Mouse (Mus musculus) adipocyte (in vitro differentiated cells): ENCODE data around the gene Clstn2.

Source experiments
- DNase-seq: peaks from one replicate; pipeline ENCODE4 v3.0.0-alpha.2; 2016; ENCODE audit warnings: low spot score

Gene Clstn2

DNA sequence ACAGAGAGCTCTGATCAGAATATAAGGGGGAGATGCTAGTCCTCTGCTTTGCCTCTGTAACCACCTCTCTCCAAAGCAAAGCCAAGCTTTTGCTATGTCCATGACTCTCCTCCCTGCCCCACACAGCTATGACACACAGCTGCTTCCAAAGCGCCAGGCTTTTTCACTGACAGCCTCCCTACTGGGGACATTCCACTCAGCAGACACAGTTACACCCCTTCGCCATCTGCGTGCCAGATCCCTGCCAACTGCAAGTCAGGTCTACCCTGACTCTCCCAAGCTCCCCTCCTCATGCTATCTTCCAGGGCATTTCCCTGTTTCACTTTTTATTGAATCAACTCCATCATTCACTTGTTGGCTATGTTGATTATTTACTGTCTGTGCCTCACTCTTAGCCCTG lies 259.1 kb downstream of the Clstn2 start:
- DNase-seq = no peak

DNA sequence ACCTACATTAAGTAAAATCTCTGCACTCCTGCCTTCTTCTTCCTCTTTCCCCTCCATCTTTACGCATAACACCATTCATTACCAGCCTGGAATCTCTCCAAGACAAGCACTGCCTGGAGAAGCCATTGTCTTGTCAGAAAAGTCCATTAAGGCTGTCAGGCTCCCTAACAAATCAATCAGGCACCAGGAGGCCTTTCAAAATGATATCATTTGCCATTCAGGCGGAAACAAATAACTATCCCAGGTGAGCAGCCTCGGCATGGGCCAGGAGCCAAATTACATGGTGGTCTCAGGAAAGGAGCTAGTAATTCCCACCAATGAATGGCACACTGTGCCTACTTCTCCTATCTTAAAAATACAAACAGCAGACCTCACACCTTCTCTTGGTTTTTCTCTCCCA lies 260.6 kb downstream of the Clstn2 start:
- no peak for DNase-seq

DNA sequence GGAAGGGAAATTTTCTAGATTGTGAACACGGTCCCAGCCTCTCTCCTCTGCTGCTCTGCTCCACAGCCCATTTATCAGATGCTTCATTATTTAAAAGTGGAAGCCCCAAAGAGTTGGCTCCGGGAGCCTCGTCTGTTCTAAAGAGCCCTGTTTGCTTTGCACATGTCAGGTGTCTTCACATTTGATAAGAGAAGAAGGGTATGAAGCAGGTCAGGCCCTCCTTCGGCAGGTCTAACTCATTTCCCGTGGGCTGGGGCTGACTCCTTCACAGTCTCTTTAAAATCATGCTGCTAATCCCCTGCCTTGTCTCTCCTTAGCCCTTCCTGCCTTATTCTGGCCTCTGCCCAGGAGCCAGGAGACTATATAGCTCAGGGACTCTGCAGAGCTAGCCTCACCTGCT lies 263.6 kb downstream of the Clstn2 start:
- DNase-seq = no peak

DNA sequence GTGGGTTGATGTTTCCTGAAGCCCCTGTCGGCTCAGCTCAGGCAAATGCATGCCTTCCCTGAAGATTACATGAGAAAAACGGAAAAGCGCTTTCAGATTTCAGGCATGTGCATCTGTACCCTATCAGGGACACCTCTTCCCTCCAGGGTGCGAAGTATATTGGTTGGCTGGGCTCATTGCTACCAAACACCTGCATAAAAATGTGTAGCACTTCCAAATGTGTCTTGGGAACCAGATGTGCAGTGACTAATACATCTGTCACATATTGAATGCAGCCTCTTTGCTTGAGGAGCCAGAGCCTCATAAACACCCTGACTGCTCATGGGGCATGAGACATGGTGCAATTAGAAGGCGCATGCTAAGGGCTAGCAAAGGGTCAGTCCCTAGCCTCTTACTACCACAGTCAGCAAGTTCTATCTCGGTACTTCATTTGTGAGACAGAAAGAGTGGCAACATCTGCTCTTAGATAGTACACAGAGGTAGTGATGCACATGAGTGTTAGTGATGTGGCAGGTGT lies 267.7 kb downstream of the Clstn2 start:
- DNase-seq = no peak

DNA sequence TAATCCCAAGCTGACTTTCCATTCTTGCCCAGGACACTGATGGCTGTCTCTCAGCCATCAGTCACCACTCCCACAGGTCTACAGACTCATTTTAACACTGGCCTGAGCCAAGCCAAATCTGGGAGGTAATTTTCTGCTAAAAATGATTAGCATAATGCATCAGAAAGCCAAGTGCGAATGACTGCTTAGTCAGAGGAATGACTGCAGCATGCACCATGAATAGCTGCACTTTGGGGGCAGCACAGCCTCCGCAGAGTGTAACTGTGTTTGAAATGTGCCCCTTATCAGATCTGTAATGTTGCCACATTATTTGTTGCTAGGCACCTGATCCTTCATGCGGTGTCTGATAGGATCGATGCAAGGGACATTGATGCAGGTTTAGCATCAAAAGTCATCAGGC lies 269.9 kb downstream of the Clstn2 start:
- DNase-seq = no peak

DNA sequence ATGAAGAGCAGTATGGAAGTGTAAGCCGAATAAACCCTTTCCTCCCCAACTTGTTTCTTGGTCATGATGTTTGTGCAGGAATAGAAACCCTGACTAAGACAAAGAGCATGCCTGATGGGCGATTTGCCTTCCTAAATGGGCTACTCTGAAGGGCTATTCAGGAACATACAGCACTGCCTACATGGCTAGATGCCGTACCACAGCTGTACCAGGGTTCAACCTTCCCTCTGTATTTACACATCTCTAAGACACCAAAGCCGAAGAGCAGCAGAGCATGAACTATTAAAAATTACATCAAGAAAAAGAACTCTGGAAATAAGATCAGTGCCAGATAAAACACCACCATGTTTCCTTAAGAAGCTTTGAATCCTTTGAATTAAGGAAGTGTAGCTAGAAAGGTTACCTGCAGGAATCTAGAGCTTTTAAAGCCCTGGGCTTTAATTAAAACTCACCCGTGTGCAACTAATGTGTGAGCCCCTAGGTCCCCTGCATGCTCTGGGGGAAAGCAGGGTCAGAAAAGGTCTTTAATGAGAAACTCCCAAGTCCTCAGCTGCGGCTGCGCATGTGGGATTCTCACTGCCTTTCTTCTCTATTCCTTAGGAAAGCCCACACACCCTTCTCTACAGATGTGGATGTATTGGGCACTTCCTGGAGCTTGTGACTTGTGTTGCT lies 277.2 kb downstream of the Clstn2 start:
- DNase-seq = no peak

DNA sequence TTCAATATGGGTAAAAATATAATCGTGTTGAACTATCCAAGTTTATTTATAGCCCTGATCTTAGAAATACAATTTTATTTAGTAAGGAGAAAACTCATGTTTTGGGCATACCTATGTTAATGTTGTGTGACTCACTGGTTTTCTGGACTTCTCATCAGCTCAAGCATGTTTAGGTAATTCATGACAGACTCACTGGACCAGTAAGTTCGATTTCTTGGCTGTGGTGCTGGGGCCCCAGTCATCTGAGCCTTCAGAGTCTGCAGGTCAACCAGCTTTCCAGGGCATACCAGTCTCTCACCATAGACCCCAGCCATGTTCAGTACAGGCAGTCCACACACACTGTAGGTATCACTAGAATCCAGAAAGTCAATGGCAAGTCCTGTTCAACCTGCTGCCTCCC lies 279.3 kb downstream of the Clstn2 start:
- DNase-seq = no peak

DNA sequence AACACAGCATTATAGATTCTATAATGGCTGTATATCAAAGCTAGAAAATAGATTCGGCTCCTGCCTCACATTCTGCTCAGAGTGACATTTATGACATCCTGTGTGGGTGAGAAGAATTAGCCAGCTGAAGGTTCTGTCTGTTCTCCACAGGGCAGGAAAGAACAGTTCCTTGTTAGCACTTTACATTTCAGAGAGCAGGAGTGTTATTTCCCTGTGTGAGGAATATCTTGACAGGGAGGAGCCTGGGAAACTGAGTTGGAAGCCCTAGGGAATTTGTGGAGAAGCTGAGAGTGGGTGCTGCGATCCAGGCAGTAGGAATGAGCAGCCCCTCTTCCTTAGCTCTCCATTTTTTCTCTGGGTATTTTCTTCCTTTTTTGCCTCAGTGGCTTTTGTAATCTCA lies 286.4 kb downstream of the Clstn2 start:
- no peak for DNase-seq

DNA sequence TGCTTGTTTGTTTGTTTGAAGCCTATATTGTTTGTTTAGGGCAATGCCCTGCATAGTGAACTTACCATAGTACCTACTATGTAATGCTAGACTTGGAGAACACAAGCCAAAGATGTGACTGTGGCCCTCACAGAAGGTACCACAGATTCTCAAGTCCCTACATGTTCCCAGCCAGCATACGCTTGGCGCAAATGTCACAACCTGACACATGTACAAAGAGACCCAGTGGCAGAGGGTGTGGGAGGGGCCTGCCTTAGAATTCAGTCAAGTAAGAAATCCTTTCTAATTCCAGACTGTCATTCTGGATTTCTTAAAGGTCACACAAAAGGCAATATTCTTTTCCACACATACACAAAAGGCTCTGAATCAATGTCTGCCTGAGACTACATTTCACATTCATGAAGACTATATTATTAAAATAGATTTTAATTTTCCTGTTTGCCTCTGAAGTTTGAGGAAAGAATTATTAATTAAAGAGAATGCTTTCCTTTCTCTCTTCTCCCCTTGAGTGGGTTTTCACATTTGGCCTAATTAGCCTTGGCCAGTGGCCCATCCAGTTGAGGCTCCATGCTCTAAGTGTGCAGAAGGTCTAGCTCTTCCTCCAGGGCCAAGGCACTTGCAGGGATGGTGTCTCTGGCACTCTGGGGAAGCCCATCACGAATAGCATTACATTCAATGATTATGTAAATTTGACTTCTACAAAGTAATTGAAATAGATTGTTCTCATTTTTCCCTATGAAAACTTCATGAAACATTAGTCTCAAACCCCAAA lies 305.1 kb downstream of the Clstn2 start:
- DNase-seq = no peak

DNA sequence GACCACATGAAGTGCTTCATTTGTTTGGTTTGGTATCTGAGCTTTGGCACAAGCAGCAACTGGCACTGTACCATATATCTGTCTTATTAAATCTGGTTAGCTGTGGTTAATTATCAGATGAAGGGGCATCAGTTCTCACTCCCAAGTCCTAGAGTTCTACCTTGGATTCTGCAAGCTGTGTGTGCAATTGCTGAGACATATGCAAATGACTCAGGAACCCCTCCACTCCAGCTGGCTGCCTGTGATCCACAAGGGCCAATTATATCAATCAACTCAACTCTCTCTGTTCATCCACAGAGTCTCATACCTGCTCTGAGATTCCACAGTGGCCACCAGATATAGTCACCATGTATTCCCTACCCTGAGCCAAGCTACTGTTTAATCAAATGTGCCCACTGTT lies 315.3 kb downstream of the Clstn2 start:
- no peak for DNase-seq

DNA sequence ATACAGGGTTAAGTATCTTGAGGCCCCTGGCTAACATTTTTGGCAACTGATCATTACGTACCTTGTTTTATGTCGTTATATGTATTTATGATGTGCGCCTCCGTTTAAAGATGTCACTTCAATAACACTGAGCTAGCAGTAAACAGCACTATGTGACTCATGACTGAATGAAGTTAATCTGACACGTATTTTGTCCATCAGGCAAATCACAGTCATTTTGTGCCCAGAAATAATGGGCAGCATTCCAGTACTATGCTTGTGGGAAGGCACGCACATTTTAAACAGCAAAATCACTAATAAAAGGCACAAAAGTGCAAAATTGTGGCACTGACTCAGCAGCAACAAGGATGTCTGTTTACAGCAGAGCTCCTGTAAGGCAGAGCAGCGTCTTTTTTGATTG lies 316.0 kb downstream of the Clstn2 start:
- DNase-seq = no peak

DNA sequence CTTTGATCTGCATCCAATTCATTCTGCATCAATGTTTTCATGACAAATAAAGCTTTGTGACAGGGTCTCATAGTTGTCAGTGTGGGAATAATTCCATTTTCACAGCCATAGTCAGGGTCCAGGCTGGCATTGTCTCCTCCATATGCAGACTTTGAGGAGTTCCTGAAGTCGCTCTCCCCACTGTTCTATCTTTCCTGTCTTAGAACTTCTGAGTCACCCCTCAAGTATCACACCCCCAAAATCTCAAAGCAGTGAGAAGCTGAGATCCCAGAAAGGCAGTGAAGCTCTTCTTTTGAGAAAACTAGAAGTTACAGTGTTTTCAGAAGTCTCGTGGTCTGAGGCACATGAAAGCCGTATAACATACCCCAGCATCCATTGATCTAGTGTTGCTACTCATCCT lies 320.1 kb downstream of the Clstn2 start:
- no peak for DNase-seq

DNA sequence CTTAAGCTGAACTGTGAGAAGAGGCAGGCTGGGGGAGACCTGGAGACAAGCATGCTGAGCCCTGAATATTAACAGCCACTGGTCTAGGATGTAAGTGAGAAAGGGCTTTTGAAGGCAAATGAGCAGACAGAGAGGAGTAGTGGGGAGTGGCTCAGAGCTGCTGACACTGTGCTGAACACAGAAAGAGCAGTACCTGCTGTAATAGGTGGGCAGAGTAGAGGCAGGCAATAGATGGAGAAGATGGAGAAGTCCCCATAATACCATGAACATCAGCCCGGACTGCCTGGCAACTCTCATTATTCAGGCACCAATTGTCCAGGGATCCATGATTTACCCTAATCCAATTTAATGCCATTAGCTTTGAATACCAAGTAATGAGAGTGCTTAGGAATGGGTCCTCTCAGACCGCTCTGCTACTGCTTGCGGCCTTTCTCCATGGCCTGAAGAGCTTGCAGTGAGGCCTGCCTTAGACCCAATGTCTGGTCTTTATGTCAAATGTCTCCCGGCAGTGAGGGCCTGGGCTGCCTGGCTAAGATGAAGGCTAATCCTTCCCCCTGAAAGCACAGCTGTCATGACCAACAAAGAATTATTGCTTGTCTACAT lies 329.0 kb downstream of the Clstn2 start:
- no peak for DNase-seq

DNA sequence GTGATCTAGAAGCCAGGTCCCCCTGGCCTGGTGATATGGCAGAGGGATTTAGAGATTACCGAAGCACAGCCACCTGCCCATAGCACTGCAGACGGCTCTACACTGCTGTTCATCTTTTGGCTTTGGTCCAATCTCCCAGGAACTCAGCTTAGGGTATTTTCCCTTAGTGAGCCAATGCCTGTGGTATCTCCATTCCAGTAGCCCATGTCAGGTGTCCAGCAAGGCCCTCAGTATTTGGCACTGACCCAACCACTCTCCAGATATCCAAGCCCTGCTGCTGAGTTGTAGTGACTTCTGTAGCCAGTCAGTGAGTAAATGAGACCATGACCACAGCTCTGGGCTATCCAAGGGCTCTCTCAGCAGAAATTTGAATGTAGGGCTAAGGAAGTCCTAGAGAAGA lies 330.0 kb downstream of the Clstn2 start:
- DNase-seq = no peak

DNA sequence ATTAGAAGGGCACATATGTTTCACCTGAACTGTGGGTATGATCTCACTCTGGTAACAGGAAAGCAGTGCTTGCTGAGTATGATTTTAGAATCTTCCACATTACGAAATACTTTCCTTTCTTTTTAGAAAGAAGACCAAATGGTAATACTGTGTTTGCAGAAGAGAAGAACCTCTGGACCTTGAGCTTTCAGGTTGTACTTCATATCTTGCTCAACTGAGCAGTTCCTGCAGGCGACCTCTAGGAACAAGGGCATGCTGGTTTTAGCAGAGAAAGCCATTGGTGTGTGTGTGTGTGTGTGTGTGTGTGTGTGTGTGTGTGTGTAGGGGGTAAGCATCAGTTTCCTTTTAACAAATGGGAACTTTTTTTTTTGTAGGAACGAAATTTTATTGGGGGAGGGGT lies 333.0 kb downstream of the Clstn2 start:
- no peak for DNase-seq

DNA sequence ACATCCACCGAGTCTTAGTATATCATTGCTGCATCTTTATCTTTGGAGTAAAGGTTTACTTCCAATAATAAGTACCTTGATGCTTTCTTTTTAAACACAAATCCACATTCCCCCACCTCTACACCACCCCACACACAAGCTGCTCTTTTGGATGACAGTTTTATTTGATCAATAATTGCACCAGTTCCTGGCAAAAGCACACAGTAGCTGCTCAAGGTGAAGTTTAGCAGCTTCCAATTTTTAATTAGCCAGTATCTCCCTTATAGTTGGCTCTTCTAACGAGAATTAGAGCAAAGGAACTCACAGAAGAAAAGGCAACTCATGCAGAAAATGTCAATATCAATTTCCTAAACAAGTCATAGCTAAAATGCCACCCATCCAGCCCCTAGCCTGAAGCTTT lies 334.0 kb downstream of the Clstn2 start:
- DNase-seq = no peak

DNA sequence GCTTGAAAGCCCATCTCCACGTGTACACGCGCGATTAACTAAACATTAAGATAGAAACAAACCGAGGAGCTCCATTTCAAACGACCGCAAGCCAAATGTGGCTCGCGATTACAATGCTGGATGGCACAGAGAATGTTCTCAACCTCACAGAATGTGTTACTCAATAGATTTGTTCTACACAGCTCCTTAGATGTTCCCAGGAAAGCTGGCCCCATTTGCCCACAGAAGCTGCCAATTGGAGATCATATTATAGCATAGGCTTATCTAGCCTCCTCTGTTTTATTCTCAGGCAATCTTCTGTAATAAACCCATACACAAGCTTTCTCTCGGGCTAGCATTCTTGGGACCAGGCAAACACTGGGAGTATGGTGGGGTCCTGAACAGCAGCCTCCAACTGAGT lies 334.9 kb downstream of the Clstn2 start:
- no peak for DNase-seq

DNA sequence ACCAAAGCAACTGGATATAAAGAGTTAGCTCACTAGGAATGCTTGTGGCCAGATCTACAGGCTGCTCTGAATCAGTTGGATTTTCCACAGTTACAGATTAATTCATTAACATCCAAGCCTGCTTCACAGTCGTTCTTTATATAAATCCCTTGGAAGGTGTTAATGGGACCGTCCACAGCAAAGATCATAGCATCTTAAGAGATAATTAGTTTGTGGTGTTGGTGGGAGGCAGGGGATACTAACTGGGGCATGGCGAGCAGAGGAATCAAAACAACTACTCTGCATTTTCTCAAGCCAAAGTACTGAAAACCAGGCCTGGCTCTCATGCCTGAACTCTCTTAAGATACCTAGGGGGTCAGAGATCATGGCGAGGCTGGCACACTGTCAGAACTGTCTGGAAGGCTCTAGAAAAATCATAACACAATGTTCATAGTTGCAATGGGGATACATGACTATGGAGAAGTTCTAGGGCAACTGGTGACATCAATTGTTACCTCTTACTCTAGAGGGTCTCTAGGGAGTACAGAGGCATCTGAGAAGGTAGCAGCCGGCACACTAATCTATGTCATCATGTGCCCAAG lies 336.2 kb downstream of the Clstn2 start:
- DNase-seq = no peak

DNA sequence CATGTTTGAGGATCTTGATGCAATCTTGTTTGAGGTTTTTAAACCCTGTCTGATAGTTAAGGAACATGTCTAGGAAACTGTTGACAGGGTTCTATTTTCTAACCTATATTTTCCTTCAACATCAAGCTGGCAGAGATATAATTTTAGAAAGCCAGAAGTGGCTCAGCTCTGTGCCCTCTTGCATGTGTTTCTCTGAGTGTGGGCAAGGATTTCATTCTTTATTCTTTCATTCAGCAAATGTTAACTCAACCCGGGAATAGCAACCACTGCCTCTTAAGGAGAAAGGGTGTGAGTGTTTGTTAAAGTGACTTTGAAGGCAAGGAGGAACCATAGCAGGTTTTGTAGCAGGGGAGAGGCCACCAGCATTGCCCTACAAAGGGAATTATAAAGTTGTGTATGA lies 337.7 kb downstream of the Clstn2 start:
- no peak for DNase-seq

DNA sequence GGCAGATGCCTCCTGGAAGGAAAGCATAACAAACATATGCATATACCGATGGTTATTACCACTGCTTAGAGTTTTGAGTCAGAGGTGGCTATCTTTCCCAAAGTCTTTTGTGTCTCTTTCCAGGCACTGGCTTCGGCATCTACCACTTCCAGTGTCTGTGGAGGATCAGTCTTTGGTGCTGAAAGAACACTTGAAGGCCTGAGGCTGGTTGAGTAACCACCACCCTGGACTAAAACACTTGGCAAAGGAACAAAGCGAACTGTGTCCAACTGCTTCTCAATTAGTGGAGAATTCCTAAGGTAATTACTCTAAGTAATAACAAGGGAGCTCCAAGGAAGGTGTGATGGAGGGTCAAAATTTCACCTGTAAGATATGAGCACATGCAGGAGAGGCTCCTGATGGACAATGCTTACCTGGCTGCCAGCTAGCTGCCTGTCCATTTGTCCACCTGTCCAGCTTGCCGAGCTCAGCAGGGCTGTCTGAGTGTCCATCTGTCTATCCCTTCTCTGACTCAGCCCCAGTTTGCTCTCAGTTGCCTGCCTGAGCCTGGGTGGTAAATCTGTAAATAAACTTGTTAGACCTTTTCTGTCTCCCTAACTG lies 346.1 kb downstream of the Clstn2 start:
- no peak for DNase-seq

DNA sequence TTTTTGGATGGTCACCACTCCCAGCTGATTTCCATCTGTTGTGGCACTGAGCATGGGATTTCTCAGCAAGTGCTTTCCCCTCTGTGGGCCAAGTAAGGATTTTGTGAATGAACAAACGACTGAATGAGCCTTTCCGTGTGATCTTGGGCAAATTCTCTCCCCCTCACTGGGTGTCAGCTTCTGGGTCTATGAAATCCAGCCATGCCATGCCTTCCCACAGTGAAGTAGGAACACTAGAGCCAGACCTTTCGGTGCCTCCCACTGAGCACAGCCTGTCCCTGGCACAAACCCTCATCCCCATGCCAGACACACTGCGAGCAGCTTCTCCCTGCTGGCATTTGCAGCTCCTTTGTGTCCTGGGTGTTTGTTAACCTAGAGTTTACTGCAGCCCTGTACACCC lies 347.3 kb downstream of the Clstn2 start:
- DNase-seq = no peak

DNA sequence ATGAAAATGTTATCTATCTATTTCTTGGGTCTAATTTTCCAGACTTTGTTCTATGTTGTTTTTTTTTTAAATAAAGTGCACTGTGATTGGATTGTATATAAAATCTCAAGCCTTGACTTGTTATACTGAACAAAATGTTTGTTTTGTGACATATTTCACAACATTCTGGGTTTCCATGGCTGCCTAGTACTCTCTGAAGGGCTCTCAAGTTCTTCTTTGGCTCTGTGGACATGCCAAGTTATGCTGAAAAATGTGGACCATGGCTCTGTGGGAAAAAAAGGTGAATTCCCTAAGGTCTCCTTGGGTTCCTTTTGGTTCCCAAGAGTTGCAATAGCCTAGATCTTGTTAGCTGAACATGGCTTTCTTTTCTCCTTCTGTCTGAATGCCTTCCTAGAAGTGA lies 353.1 kb downstream of the Clstn2 start:
- DNase-seq = no peak

DNA sequence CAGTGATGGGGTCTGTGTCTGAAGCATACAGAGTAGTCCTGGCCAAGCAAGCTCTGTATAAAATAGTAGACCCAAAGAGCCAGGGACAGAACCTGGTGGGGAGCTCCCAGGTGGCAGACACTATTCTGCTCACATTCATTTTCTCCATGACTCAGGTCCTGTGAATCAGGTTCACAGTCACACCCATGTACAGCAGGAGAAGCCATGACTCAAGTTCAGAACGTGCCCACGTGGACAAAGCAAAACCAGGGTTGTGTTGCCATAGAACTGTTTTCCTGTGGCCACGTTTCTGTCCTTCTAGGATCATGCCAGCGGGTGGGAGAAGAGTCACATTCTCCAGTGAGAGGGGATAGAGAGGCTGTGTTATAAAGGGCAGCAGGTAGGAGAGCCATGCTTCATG lies 353.9 kb downstream of the Clstn2 start:
- DNase-seq = no peak
